Mouse (Mus musculus) hindbrain, embryonic 12.5 days (tissue): ENCODE measurements at regions not wholly inside any gene's neighbourhood (a gene's known extent, or its start where the extent isn't known, plus 50 kb on each side); places are given as distances from the start of the nearest gene placed in this dataset.

ENCODE experiments used
- ATAC-seq: fragments of 200-750 bp; cut with Nextera tagmentation; 2 replicates; pipeline ENCODE4 v1.8.0; 2017; ENCODE audit warnings: moderate TSS enrichment; ENCODE audit not compliant: low FRiP score
- H3K27ac ChIP-seq: fragments of 300-500 bp; sonication (generic); 2 replicates; pipeline ENCODE4 v1.5.1; 2016; ENCODE audit warnings: mild to moderate bottlenecking
- H3K27me3 ChIP-seq: fragments of 300-500 bp; sonication (generic); 2 replicates; pipeline ENCODE4 v1.6.1; 2016; ENCODE audit warnings: mild to moderate bottlenecking
- H3K36me3 ChIP-seq: fragments of 300-500 bp; sonication (generic); 2 replicates; pipeline ENCODE4 v1.6.1; 2016; ENCODE audit warnings: mild to moderate bottlenecking
- H3K4me1 ChIP-seq: fragments of 300-500 bp; sonication (generic); 2 replicates; pipeline ENCODE4 v1.6.1; 2016
- H3K4me2 ChIP-seq: fragments of 300-500 bp; sonication (generic); replicated peaks from 2 replicates; pipeline ENCODE4 v1.6.1; 2016; ENCODE audit warnings: mild to moderate bottlenecking
- H3K4me3 ChIP-seq: fragments of 300-500 bp; sonication (generic); 2 replicates; pipeline ENCODE4 v1.5.1; 2016; ENCODE audit warnings: mild to moderate bottlenecking
- H3K9ac ChIP-seq: fragments of 300-500 bp; sonication (generic); 2 replicates; pipeline ENCODE4 v1.6.1; 2016; ENCODE audit warnings: mild to moderate bottlenecking, moderate library complexity
- H3K9me3 ChIP-seq: fragments of 300-500 bp; sonication (generic); replicated peaks from 2 replicates; pipeline ENCODE4 v1.6.1; 2016; ENCODE audit warnings: mild to moderate bottlenecking
- WGBS: fragments of 180-500 bp; shearing (Covaris S2); methylation state at CpG from one replicate; pipeline ENCODE4 v1.1.7; 2016; 5-methylcytosine and 5-hydroxymethylcytosine counted together

- no peak overlapping the region for H3K9ac ChIP-seq
- H3K4me1 ChIP-seq, result peaks cover 57% of the 10 kb centered on the region
- no peak for ATAC-seq
- no peaks in the 10 kb centered on the region for H3K9me3 ChIP-seq
- no peak overlapping the region for H3K27ac ChIP-seq
- no peaks in the 10 kb centered on the region for H3K36me3 ChIP-seq
- H3K27me3 ChIP-seq, result 0 out of 2 replicates have a peak, but pooled peaks cover 4% of the 10 kb centered on the region
- no peak overlapping the region for H3K4me3 ChIP-seq
- no peak overlapping the region for H3K4me2 ChIP-seq
- 83% methylated on average over 7 of the region's 7 CpGs for WGBS
Measured at GRCm38 (mm10) chr6:88964071-88964470, 62.0 kb downstream of the Tpra1 start.

DNA sequence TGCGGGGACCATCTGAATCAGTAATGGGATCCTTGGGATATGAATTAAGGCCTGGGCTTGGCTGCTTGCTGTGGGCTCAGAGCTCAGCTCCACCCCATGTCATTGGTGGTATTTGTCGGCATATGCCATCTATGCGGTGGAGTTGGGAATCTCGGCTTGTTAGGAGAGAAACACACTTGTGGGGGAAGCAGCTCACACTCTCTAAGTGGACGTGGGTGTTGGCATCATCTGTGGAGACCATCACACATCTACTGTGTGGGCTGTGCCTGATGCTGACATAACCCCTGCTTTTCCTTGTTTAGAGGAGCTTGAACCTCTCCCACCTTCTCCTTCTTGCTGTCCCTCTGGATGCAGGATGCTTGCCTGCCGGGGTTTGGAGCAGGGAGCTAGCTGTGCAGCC lies 62.9 kb downstream of the Tpra1 start:
- H3K4me1 ChIP-seq, result peaks cover 58% of the 10 kb centered on the region
- 0 out of 2 replicates have a peak, but pooled peaks cover 4% of the 10 kb centered on the region for H3K27me3 ChIP-seq
- H3K4me2 ChIP-seq, result no peak overlapping the region
- 86% methylated on average over 6 of the region's 6 CpGs for WGBS
- H3K36me3 ChIP-seq, result no peaks in the 10 kb centered on the region
- no peaks in the 10 kb centered on the region for H3K9me3 ChIP-seq
- H3K4me3 ChIP-seq, result no peak overlapping the region
- H3K27ac ChIP-seq, result peak overlapping the region; percentile 66; the same call in 1 of the 2 replicates
- no peak overlapping the region for H3K9ac ChIP-seq
- ATAC-seq, result no peak

GRCm38 (mm10) chr6:88965361-88966226 lies 63.5 kb downstream of the Tpra1 start:
- Histone ChIP-seq H3K9me3 (no peaks in the 10 kb centered on the region), H3K27ac (peak overlapping the region; percentile 66), H3K27me3 (0 out of 2 replicates have a peak, but pooled peaks cover 4% of the 10 kb centered on the region), H3K4me2 (no peak overlapping the region), H3K36me3 (no peaks in the 10 kb centered on the region), H3K4me3 (no peak overlapping the region), H3K9ac (peak overlapping the region; percentile 38), H3K4me1 (peaks cover 55% of the 10 kb centered on the region)
- peak; percentile 65 for ATAC-seq
- 41% methylated on average over 19 of the region's 19 CpGs for WGBS

DNA sequence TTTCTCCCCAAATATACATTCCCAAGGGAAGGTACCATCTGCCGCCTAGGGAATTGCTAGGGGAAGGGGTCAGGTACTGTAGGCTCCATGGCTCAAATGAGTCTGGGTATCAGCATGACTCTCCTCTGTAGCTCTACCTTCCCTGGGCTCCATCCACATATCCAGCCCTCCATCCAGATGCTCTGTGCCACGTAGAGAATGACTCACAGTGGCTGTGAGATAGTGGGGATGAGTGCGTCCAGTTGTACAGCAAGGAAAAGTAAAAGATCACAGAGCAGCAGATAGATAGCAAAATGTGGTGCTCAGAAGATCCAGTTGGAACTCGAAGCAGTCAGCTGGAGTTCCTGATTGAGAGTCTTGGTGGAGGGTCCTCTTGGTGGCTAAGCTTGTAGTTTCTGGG lies 64.5 kb downstream of the Tpra1 start:
- 82% methylated on average over 4 of the region's 4 CpGs for WGBS
- Histone ChIP-seq H3K36me3 (no peaks in the 10 kb centered on the region), H3K9me3 (no peaks in the 10 kb centered on the region), H3K27ac (no peak overlapping the region), H3K4me2 (no peak overlapping the region), H3K4me3 (no peak overlapping the region), H3K9ac (no peak overlapping the region), H3K4me1 (peaks cover 55% of the 10 kb centered on the region), H3K27me3 (no peaks in the 10 kb centered on the region)
- ATAC-seq, result no peak

DNA sequence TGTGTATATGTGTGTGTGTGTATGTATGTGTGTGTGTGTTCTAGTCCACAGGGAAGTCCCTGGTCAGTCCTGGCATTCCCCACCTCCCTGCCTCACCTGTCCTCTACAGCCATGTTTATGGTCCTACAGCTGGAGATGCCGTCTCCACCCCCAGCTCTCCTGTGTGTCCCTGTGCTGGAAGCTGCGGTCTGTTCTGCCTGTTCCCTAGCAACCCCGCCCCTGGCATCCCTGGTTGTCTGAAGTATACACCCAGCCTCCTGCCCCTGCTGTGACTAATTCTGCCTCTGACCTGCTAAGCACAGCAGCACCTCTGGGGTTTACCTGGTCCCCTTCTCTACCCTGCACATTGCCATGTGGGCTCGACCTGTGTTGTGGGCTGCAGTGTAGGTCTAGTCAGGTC lies 66.8 kb downstream of the Tpra1 start:
- H3K4me1 ChIP-seq, result peaks cover 68% of the 10 kb centered on the region
- H3K4me3 ChIP-seq, result no peak overlapping the region
- WGBS, result 40% methylated on average over 4 of the region's 4 CpGs
- H3K36me3 ChIP-seq, result no peaks in the 10 kb centered on the region
- no peak for ATAC-seq
- no peak overlapping the region for H3K27ac ChIP-seq
- no peaks in the 10 kb centered on the region for H3K27me3 ChIP-seq
- no peak overlapping the region for H3K9ac ChIP-seq
- H3K4me2 ChIP-seq, result no peak overlapping the region
- no peaks in the 10 kb centered on the region for H3K9me3 ChIP-seq

- Histone ChIP-seq H3K4me1 (peaks cover 81% of the 10 kb centered on the region), H3K36me3 (no peaks in the 10 kb centered on the region), H3K27me3 (no peaks in the 10 kb centered on the region), H3K27ac (peak overlapping the region; percentile 56), H3K4me2 (no peak overlapping the region), H3K9me3 (no peaks in the 10 kb centered on the region), H3K9ac (no peak overlapping the region), H3K4me3 (no peak overlapping the region)
- no peak; the same call in 1 of the 2 replicates for ATAC-seq
- WGBS, result 6% methylated on average over 9 of the region's 9 CpGs
Measured at GRCm38 (mm10) chr6:88971729-88972128, 69.7 kb downstream of the Tpra1 start.

DNA sequence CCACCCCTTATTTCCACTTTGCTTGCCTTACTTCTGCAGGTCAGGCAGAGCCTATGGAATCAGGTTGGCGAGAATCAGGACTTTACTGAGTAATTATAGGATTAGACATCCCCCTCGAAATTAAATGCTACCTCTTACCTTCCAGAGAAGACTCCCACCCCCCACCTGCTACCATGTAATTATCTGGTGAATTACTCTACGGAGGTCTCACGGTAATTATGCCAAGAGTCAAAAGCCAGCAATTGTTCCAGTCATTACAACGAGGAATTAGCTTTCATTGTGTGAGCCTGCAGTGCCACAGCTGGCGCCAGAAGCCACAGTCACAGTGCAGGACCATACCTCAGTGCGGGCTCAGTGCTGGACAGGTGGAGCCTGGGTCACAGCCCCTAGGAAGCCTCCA lies 72.4 kb downstream of the Tpra1 start:
- no peak overlapping the region for H3K4me2 ChIP-seq
- peak; percentile 30; the same call in 1 of the 2 replicates for ATAC-seq
- H3K36me3 ChIP-seq, result no peaks in the 10 kb centered on the region
- 27% methylated on average over 7 of the region's 7 CpGs for WGBS
- H3K9ac ChIP-seq, result no peak overlapping the region
- H3K9me3 ChIP-seq, result no peaks in the 10 kb centered on the region
- peak overlapping the region; percentile 74 for H3K27ac ChIP-seq
- H3K27me3 ChIP-seq, result no peaks in the 10 kb centered on the region
- no peak overlapping the region for H3K4me3 ChIP-seq
- peaks cover 90% of the 10 kb centered on the region for H3K4me1 ChIP-seq

GRCm38 (mm10) chr6:88976581-88976980 lies 74.5 kb downstream of the Tpra1 start:
- Histone ChIP-seq H3K4me1 (peaks cover 86% of the 10 kb centered on the region), H3K9ac (no peak overlapping the region), H3K27me3 (no peaks in the 10 kb centered on the region), H3K27ac (peak overlapping the region; percentile 89), H3K4me2 (peak overlapping the region; percentile 18), H3K9me3 (no peaks in the 10 kb centered on the region), H3K4me3 (no peak overlapping the region), H3K36me3 (no peaks in the 10 kb centered on the region)
- ATAC-seq, result peak; percentile 15
- 3% methylated on average over 13 of the region's 13 CpGs for WGBS

GRCm38 (mm10) chr6:88976994-88977393 lies 74.9 kb downstream of the Tpra1 start:
- peak overlapping the region; percentile 89 for H3K27ac ChIP-seq

DNA sequence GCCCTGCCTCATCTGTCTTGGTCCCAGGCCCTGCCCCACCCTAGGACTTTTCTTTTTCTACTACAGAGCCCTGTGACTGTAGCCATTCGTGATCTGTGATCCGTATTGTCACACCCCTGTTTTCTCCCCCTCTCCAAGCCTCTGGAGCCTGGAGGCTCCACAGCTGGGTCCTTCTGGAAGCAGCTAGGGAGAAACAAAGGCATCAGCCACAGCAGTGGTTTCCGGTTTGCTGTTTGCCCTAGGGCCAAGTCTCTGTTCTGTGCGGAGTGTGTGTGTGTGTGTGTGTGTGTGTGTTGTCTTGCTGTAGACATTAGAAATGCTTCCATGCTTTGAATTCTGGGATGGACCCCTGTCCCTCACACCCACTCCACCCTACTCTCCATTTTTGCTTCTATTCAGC lies 76.9 kb downstream of the Tpra1 start:
- no peaks in the 10 kb centered on the region for H3K9me3 ChIP-seq
- WGBS, result 26% methylated on average over 4 of the region's 4 CpGs
- peak overlapping the region; percentile 42 for H3K9ac ChIP-seq
- H3K4me2 ChIP-seq, result no peak overlapping the region
- no peaks in the 10 kb centered on the region for H3K36me3 ChIP-seq
- peak overlapping the region; percentile 77 for H3K27ac ChIP-seq
- H3K4me3 ChIP-seq, result no peak overlapping the region
- peaks cover 70% of the 10 kb centered on the region for H3K4me1 ChIP-seq
- no peaks in the 10 kb centered on the region for H3K27me3 ChIP-seq
- no peak for ATAC-seq

More at GRCm38 (mm10) chr6:88976994-88977393, 74.9 kb downstream of the Tpra1 start:
- no peaks in the 10 kb centered on the region for H3K27me3 ChIP-seq
- no peak for ATAC-seq
- H3K9ac ChIP-seq, result no peak overlapping the region
- H3K9me3 ChIP-seq, result no peaks in the 10 kb centered on the region
- 1% methylated on average over 8 of the region's 8 CpGs for WGBS
- peaks cover 84% of the 10 kb centered on the region for H3K4me1 ChIP-seq
- peak overlapping the region; percentile 18 for H3K4me2 ChIP-seq
- no peak overlapping the region for H3K4me3 ChIP-seq
- H3K36me3 ChIP-seq, result no peaks in the 10 kb centered on the region

DNA sequence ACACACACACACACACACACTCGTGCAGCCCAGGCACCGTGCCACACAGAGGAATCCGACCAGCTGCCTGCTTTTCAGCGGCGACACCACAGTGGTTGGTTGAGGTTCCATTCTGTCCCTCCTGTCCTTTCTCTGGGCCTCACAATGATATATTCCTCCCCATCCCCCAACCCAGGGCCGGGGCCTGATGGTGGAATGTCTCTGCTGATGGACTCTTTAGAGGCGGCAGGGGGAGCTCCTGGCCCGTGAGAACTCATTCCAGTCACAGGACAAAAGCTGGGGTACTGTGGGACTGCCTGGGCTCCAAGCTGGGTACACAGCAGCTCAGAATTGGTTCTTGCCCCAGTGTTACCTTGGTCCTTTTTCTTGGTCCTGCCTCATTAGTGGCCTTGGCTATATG lies 78.1 kb downstream of the Tpra1 start:
- Histone ChIP-seq H3K4me1 (peaks cover 64% of the 10 kb centered on the region), H3K4me3 (no peak overlapping the region), H3K9me3 (no peaks in the 10 kb centered on the region), H3K36me3 (no peaks in the 10 kb centered on the region), H3K27me3 (peaks cover 4% of the 10 kb centered on the region; the same call in 1 of the 2 replicates), H3K27ac (peak overlapping the region; percentile 77), H3K4me2 (no peak overlapping the region), H3K9ac (no peak overlapping the region)
- ATAC-seq, result peak; percentile 78
- WGBS, result 1% methylated on average over 8 of the region's 8 CpGs

GRCm38 (mm10) chr6:88981544-88981943 lies 79.5 kb downstream of the Tpra1 start:
- H3K9ac ChIP-seq, result no peak overlapping the region
- no peak overlapping the region for H3K4me3 ChIP-seq
- peak; percentile 23 for ATAC-seq
- 12% methylated on average over 7 of the region's 7 CpGs for WGBS
- no peaks in the 10 kb centered on the region for H3K36me3 ChIP-seq
- H3K9me3 ChIP-seq, result no peaks in the 10 kb centered on the region
- H3K27me3 ChIP-seq, result peaks cover 6% of the 10 kb centered on the region; the same call in 1 of the 2 replicates
- no peak overlapping the region for H3K4me2 ChIP-seq
- peaks cover 51% of the 10 kb centered on the region for H3K4me1 ChIP-seq
- H3K27ac ChIP-seq, result peak overlapping the region; percentile 77

GRCm38 (mm10) chr6:88984170-88984569 lies 82.1 kb downstream of the Tpra1 start:
- Histone ChIP-seq H3K4me2 (no peak overlapping the region), H3K36me3 (no peaks in the 10 kb centered on the region), H3K9me3 (no peaks in the 10 kb centered on the region), H3K4me1 (peaks cover 28% of the 10 kb centered on the region), H3K27ac (0 out of 2 replicates have a peak overlapping the region, but pooled peaks have one; percentile 19), H3K4me3 (no peak overlapping the region), H3K27me3 (peaks cover 6% of the 10 kb centered on the region; the same call in 1 of the 2 replicates), H3K9ac (no peak overlapping the region)
- WGBS, result 72% methylated on average over 4 of the region's 4 CpGs
- no peak for ATAC-seq
